Mouse (Mus musculus) cerebellum, adult 18-20 months (tissue): ENCODE results near the gene Hoxb9.

Experiments
- DNase-seq, 2 experiments: peaks; one replicate each; pipeline ENCODE4 v3.0.0; 2021

The Hoxb9 gene

GRCm38 (mm10) chr11:96314671-96315343, 43.5 kb downstream of the Hoxb9 start:
- DNase-seq = no peak

- no peak for DNase-seq
These were observed 44.1 kb downstream of the Hoxb9 start for GRCm38 (mm10) chr11:96315344-96315681.

GRCm38 (mm10) chr11:96316696-96317607, 45.7 kb downstream of the Hoxb9 start:
- no peak for DNase-seq

- no peak for DNase-seq
These were observed 46.5 kb downstream of the Hoxb9 start, which contains the start of gene Hoxb4 for GRCm38 (mm10) chr11:96317608-96318367. Gene Hoxb4, plus strand, starts transcription at chr11:96318267.

GRCm38 (mm10) chr11:96318368-96319070, 47.3 kb downstream of the Hoxb9 start:
- no peak for DNase-seq

GRCm38 (mm10) chr11:96319071-96319902, 48.0 kb downstream of the Hoxb9 start:
- no peak for DNase-seq

GRCm38 (mm10) chr11:96319910-96320309, 48.7 kb downstream of the Hoxb9 start:
- no peak for DNase-seq

- DNase-seq = no peak
These were observed 49.4 kb downstream of the Hoxb9 start for GRCm38 (mm10) chr11:96320688-96321087.

GRCm38 (mm10) chr11:96321846-96322245, 50.6 kb downstream of the Hoxb9 start:
- DNase-seq = no peak

- no peak for DNase-seq
These were observed 51.5 kb downstream of the Hoxb9 start for GRCm38 (mm10) chr11:96322738-96323137.

- DNase-seq = no peak
These were observed 51.9 kb downstream of the Hoxb9 start, which contains the start of gene Hoxb3 for GRCm38 (mm10) chr11:96323154-96323553. Gene Hoxb3, plus strand, starts transcription at chr11:96323326.

GRCm38 (mm10) chr11:96324125-96324524, 52.9 kb downstream of the Hoxb9 start:
- no peak for DNase-seq

GRCm38 (mm10) chr11:96324965-96325364, 53.7 kb downstream of the Hoxb9 start:
- no peak for DNase-seq

GRCm38 (mm10) chr11:96325747-96326212, 54.5 kb downstream of the Hoxb9 start:
- DNase-seq = no peak
